Mouse (Mus musculus) lung, postnatal 0 days (tissue): ENCODE results near the gene Zeb2.

Source experiments
- CTCF ChIP-seq: IDR thresholded peaks from 2 replicates; pipeline ENCODE4 v1.5.1; 2016; ENCODE audit warnings: antibody characterized with exemption, mild to moderate bottlenecking
- EP300 ChIP-seq: IDR thresholded peaks from 2 replicates; pipeline ENCODE4 v1.6.1; 2016; ENCODE audit warnings: antibody characterized with exemption, mild to moderate bottlenecking, control low read depth

- TF ChIP-seq CTCF (no peak), EP300 (no peak)
These were observed 156.0 kb downstream of the Zeb2 start for GRCm38 (mm10) chr2:44961192-44961591.
